ENCODE assay signal across 23 mouse cellular contexts in the genomic region with DNA sequence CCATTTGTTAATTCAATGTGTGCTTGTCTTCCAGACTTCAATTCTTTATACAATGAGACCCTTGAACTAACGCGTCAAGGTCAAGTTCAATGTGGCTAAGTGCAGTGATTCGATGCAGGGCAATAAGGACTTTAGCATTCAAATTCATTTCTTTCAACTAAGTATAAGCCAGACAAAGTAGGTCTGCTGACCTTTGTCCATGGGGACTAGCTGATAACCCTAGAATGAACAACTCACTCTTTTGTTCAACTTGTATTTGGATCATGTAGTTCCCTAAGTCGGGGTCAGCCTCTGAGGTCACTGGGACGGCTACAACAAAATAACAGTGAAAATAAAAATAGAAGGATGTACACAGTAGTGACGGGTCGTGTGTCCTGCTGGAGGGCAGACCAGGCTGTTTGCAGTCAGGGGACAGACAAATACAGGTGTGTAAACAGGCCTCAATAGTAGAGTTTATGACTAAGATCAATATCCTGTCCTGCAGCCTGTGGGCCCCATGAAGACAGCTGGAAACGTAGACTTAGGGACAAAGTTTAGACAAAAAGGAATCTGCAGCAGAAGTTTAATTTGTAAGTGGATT. TPM values are rescaled to one million over a fixed set of nuclear protein-coding genes. Genes with fewer than 3 reads are reported as not detected.
DNase-seq lines count a peak whose midpoint lies in the region; ATAC-seq and TF ChIP-seq lines count a peak whose summit lies in the region.
"Had no signal": no experiment of that assay in that cellular context is flagged by ENCODE, and none has a peak within 500 bp of the region (broad histone marks: within the 10 kb centered on the region; RNA-seq: fewer than 3 reads in every experiment).

No protein-coding gene starts in this region.

- TF ChIP-seq EP300 in liver, embryonic 14.5 days (IDR thresholded peaks at IDR 0.05; ENCODE audit: low read depth), result no peak

- WGBS in intestine, embryonic 14.5 days, result 47% methylated on average over 8 of the region's 8 CpGs
- WGBS in intestine, embryonic 15.5 days, result 42% methylated on average over 8 of the region's 8 CpGs
- 63% methylated on average over 8 of the region's 8 CpGs for WGBS in liver, embryonic 14.5 days (ENCODE audit: insufficient replicate concordance)
- WGBS in stomach, embryonic 16.5 days, result 43% methylated on average over 8 of the region's 8 CpGs

- no peaks in the 10 kb centered on the region for H3K36me3 ChIP-seq in intestine, embryonic 14.5 days (ENCODE audit: control insufficient read depth, insufficient read depth, low read length)
- no peaks in the 10 kb centered on the region for H3K36me3 ChIP-seq in intestine, embryonic 15.5 days
- H3K36me3 ChIP-seq in liver, embryonic 14.5 days (replicated peaks; ENCODE audit: control insufficient read depth, insufficient read depth, low read depth), result no peaks in the 10 kb centered on the region
- H3K36me3 ChIP-seq in stomach, embryonic 16.5 days (ENCODE audit: control insufficient read depth, insufficient read depth, low read length), result no peaks in the 10 kb centered on the region
- H3K36me3 ChIP-seq: embryonic facial prominence, embryonic 12.5 days; forebrain, embryonic 15.5 days; G1E; heart, embryonic 13.5 days had no signal

- no peaks in the 10 kb centered on the region for H3K9me3 ChIP-seq in intestine, embryonic 14.5 days (ENCODE audit: control insufficient read depth, low read length)
- H3K9me3 ChIP-seq in intestine, embryonic 15.5 days, result no peaks in the 10 kb centered on the region
- no peaks in the 10 kb centered on the region for H3K9me3 ChIP-seq in liver, embryonic 14.5 days (ENCODE audit: control insufficient read depth, low read length)
- H3K9me3 ChIP-seq in stomach, embryonic 16.5 days (replicated peaks; ENCODE audit: control insufficient read depth, low read length), result no peaks in the 10 kb centered on the region
- H3K9me3 ChIP-seq: embryonic facial prominence, embryonic 12.5 days; forebrain, embryonic 15.5 days; heart, embryonic 13.5 days had no signal

- H3K9ac ChIP-seq in intestine, embryonic 14.5 days (ENCODE audit: low read length), result no peak overlapping the region
- H3K9ac ChIP-seq in intestine, embryonic 15.5 days, result no peak overlapping the region
- H3K9ac ChIP-seq in liver, embryonic 14.5 days (replicated peaks), result no peak overlapping the region
- H3K9ac ChIP-seq in stomach, embryonic 16.5 days (ENCODE audit: low read length), result no peak overlapping the region
- H3K9ac ChIP-seq: embryonic facial prominence, embryonic 12.5 days; forebrain, embryonic 15.5 days; heart, embryonic 13.5 days had no signal

- no peaks in the 10 kb centered on the region for H3K27me3 ChIP-seq in intestine, embryonic 14.5 days (replicated peaks; ENCODE audit: control insufficient read depth, insufficient read depth, low read length)
- H3K27me3 ChIP-seq in intestine, embryonic 15.5 days (replicated peaks), result no peaks in the 10 kb centered on the region
- no peaks in the 10 kb centered on the region for H3K27me3 ChIP-seq in liver, embryonic 14.5 days (ENCODE audit: control insufficient read depth, insufficient read depth, low read length)
- H3K27me3 ChIP-seq in stomach, embryonic 16.5 days (ENCODE audit: control insufficient read depth, insufficient read depth, low read length), result no peaks in the 10 kb centered on the region
- H3K27me3 ChIP-seq: embryonic facial prominence, embryonic 12.5 days; forebrain, embryonic 15.5 days; heart, embryonic 13.5 days had no signal

- DNase-seq in intestine, embryonic 14.5 days (ENCODE audit: low spot score), result no peak
- DNase-seq in liver, embryonic 14.5 days (ENCODE audit: low read depth in 3 of 3, low spot score in 3 of 3), result no peak
- DNase-seq in cerebellum, adult 18-20 months, result no peak
- DNase-seq: adrenal gland, adult 8-10 months; cerebellum, adult 11 months; cerebellum, adult 9-10 months; cerebellum, postnatal 25 days; gastrocnemius, postnatal 36 days; heart, adult 11 months; heart, postnatal 36 days had no signal

- 0 out of 2 replicates have a peak, but pooled peaks cover 8% of the 10 kb centered on the region for H3K4me1 ChIP-seq in intestine, embryonic 14.5 days (replicated peaks; ENCODE audit: control insufficient read depth, insufficient read depth, low read length)
- H3K4me1 ChIP-seq in intestine, embryonic 15.5 days (replicated peaks), result 0 out of 2 replicates have a peak, but pooled peaks cover 9% of the 10 kb centered on the region
- peaks cover 0 to 17% of the 10 kb centered on the region in 2 experiments; a peak in 3 of 4 replicates for H3K4me1 ChIP-seq in liver, embryonic 14.5 days (replicated peaks; ENCODE audit: control insufficient read depth in 2 of 2, insufficient read depth in 2 of 2, low read length in 1 of 2)
- H3K4me1 ChIP-seq in stomach, embryonic 16.5 days (ENCODE audit: control insufficient read depth, insufficient read depth, low read length), result no peaks in the 10 kb centered on the region; the same call in 1 of the 2 replicates
- H3K4me1 ChIP-seq: forebrain, embryonic 15.5 days had no signal

- H3K4me2 ChIP-seq in intestine, embryonic 14.5 days (ENCODE audit: low read length), result no peak overlapping the region
- H3K4me2 ChIP-seq in intestine, embryonic 15.5 days (replicated peaks), result no peak overlapping the region
- no peak overlapping the region for H3K4me2 ChIP-seq in liver, embryonic 14.5 days (ENCODE audit: low read depth)
- H3K4me2 ChIP-seq in stomach, embryonic 16.5 days (ENCODE audit: low read depth, low read length), result no peak overlapping the region
- H3K4me2 ChIP-seq: embryonic facial prominence, embryonic 12.5 days; forebrain, embryonic 15.5 days; heart, embryonic 13.5 days had no signal

- H3K4me3 ChIP-seq in intestine, embryonic 14.5 days (ENCODE audit: low read depth, low read length), result no peak overlapping the region
- H3K4me3 ChIP-seq in intestine, embryonic 15.5 days (replicated peaks), result no peak overlapping the region
- no peak overlapping the region for H3K4me3 ChIP-seq in liver, embryonic 14.5 days (ENCODE audit: insufficient read depth in 1 of 2, low read depth in 2 of 2, low read length in 2 of 2)
- H3K4me3 ChIP-seq in stomach, embryonic 16.5 days (replicated peaks; ENCODE audit: low read length), result no peak overlapping the region
- H3K4me3 ChIP-seq: embryonic facial prominence, embryonic 12.5 days; forebrain, embryonic 15.5 days; heart, embryonic 13.5 days had no signal

- no peak overlapping the region for H3K27ac ChIP-seq in intestine, embryonic 14.5 days (ENCODE audit: low read depth)
- H3K27ac ChIP-seq in intestine, embryonic 15.5 days, result peak overlapping the region; percentile 33; the same call in 1 of the 2 replicates
- H3K27ac ChIP-seq in liver, embryonic 14.5 days, result no peak overlapping the region
- no peak overlapping the region for H3K27ac ChIP-seq in stomach, embryonic 16.5 days (ENCODE audit: low read length)
- H3K27ac ChIP-seq: embryonic facial prominence, embryonic 12.5 days; forebrain, embryonic 15.5 days; heart, embryonic 13.5 days had no signal

- no peak for TF ChIP-seq CTCF in liver, embryonic 14.5 days (IDR thresholded peaks at IDR 0.05; ENCODE audit: low read depth)

- 0 out of 2 replicates have a peak, but pooled peaks have one; percentile 23 for ATAC-seq in intestine, embryonic 14.5 days (replicated peaks; ENCODE audit: low FRiP score, low TSS enrichment, low read depth)
- ATAC-seq in intestine, embryonic 15.5 days, result peak; percentile 71
- ATAC-seq in liver, embryonic 14.5 days (ENCODE audit: insufficient read depth), result peak; percentile 55
- ATAC-seq in stomach, embryonic 16.5 days (ENCODE audit: insufficient read depth, low FRiP score), result peak; percentile 51; the same call in 1 of the 2 replicates
- no peak for ATAC-seq in inflammation-experienced regulatory T-cells, adult 6 months
- ATAC-seq: CD4-positive, CD25-positive, alpha-beta regulatory T cell, adult 4 months; forebrain, embryonic 15.5 days had no signal

RNA-seq across cellular contexts. Expression of gene Reg4, which starts 20.6 kb away (rescaled TPM):
- polyA plus RNA-seq in intestine, embryonic 14.5 days (2014; fragmentation: Nextera tagmentation; extraction: Ambion mirVana), result 3.9 and 4.9 TPM in 2 replicates
- 14.3 and 18.3 TPM in 2 replicates for polyA plus RNA-seq in intestine, embryonic 15.5 days (2015; fragmentation: Nextera tagmentation; extraction: Ambion mirVana)
- not detected in 2 replicates for polyA plus RNA-seq in liver, embryonic 14.5 days (2012; rRNA removed)
- not detected in 2 replicates for polyA plus RNA-seq in liver, embryonic 14.5 days (2014; fragmentation: Nextera tagmentation; extraction: Ambion mirVana)
- 0.30 and 1.1 TPM in 2 replicates for polyA plus RNA-seq in stomach, embryonic 16.5 days (2015; fragmentation: Nextera tagmentation; extraction: Ambion mirVana)
- not detected for polyA plus RNA-seq in inflammation-experienced regulatory T-cells, adult 6 months (2017; shearing (Covaris generic))
- polyA plus RNA-seq: brain, embryonic 14.5 days; CD4-positive, CD25-positive, alpha-beta regulatory T cell, adult 4 months; cortical plate, adult 2 months; embryonic facial prominence, embryonic 12.5 days; forebrain, embryonic 11.5 days; forebrain, embryonic 15.5 days; G1E; heart, embryonic 13.5 days; heart, postnatal 0 days; hindbrain, embryonic 11.5 days had no signal

RNA-seq across cellular contexts. Expression of gene Hmgcs2, which starts 37.7 kb away (rescaled TPM):
- polyA plus RNA-seq in intestine, embryonic 14.5 days (2014; fragmentation: Nextera tagmentation; extraction: Ambion mirVana), result 23.1 and 32.1 TPM in 2 replicates
- polyA plus RNA-seq in intestine, embryonic 15.5 days (2015; fragmentation: Nextera tagmentation; extraction: Ambion mirVana), result 149 and 177 TPM in 2 replicates
- polyA plus RNA-seq in liver, embryonic 14.5 days (2012; rRNA removed), result 30.7 and 32.1 TPM in 2 replicates
- 81.2 and 85.7 TPM in 2 replicates for polyA plus RNA-seq in liver, embryonic 14.5 days (2014; fragmentation: Nextera tagmentation; extraction: Ambion mirVana)
- 91.5 and 93.3 TPM in 2 replicates for polyA plus RNA-seq in stomach, embryonic 16.5 days (2015; fragmentation: Nextera tagmentation; extraction: Ambion mirVana)
- polyA plus RNA-seq in inflammation-experienced regulatory T-cells, adult 6 months (2017; shearing (Covaris generic)), result not detected
- polyA plus RNA-seq: CD4-positive, CD25-positive, alpha-beta regulatory T cell, adult 4 months; G1E had no signal

Comparison
In these comparisons a context has a peak if more than half of its experiments do, and no peak if none do; other contexts are left out.
1. RNA of gene Hmgcs2, which starts 37.7 kb away (polyA plus RNA-seq): 149 to 177 TPM in intestine, embryonic 15.5 days, 91.5 to 93.3 TPM in stomach, embryonic 16.5 days, 30.7 to 85.7 TPM in liver, embryonic 14.5 days and 23.1 to 32.1 TPM in intestine, embryonic 14.5 days; not detected in inflammation-experienced regulatory T-cells, adult 6 months; every median in the first group is over 10 times any median in the second.